Mouse (Mus musculus): ENCODE results near the gene Sncg.

- TF ChIP-seq ELF1 (IDR thresholded peaks at IDR 0.05; ENCODE audit: low read depth, low read length) (no peak), MAZ (IDR thresholded peaks at IDR 0.05; ENCODE audit: low read depth, low read length) (no peak), USF2 (conservative IDR thresholded peaks at IDR 0.05; ENCODE audit: low read depth, low read length) (no peak), EP300 (IDR thresholded peaks at IDR 0.05; ENCODE audit: low read length) (no peak)
Measured at GRCm38 (mm10) chr14:34352523-34352922, 22.1 kb downstream of the Sncg start.
